Mouse (Mus musculus) gastrocnemius, postnatal 36 days (tissue): Measurements from ENCODE around the gene Ints7. TPM values are rescaled to one million over a fixed set of nuclear protein-coding genes. Genes with fewer than 3 reads are reported as not detected.

ENCODE experiments used
- DNase-seq, 2 experiments: peaks; one replicate each; pipeline ENCODE4 v3.0.0; 2022
- intact Hi-C: fragments of 180-260 bp; cut with DNase I; formaldehyde crosslinking; loops from one replicate; pipeline ENCODE4 v1.15.1; 2025
- long read RNA-seq, 2 experiments: library from polyadenylated mRNA; stranded (forward); transcript quantifications; one replicate each; pipeline ENCODE4 v2.0.0; 2021
- total RNA-seq, 2 experiments: library from RNA; stranded (reverse); gene quantifications; 2 replicates each; pipeline ENCODE4 v1.2.3; 2021

Gene Ints7
- total RNA-seq, result 1 to 10 TPM; 4.9 to 5.7 TPM
- long read RNA-seq, experiment 1, full-length matches to known transcripts, result 1 of 2 reads
- long read RNA-seq, experiment 1, partial matches to known transcripts, result 0 of 2 reads
- long read RNA-seq, experiment 1, other reads (novel, unspliced or antisense), result 1 of 2 reads
- long read RNA-seq, experiment 2, full-length matches to known transcripts, result 1 of 3 reads
- long read RNA-seq, experiment 2, partial matches to known transcripts, result 1 of 3 reads
- long read RNA-seq, experiment 2, other reads (novel, unspliced or antisense), result 1 of 3 reads

DNA sequence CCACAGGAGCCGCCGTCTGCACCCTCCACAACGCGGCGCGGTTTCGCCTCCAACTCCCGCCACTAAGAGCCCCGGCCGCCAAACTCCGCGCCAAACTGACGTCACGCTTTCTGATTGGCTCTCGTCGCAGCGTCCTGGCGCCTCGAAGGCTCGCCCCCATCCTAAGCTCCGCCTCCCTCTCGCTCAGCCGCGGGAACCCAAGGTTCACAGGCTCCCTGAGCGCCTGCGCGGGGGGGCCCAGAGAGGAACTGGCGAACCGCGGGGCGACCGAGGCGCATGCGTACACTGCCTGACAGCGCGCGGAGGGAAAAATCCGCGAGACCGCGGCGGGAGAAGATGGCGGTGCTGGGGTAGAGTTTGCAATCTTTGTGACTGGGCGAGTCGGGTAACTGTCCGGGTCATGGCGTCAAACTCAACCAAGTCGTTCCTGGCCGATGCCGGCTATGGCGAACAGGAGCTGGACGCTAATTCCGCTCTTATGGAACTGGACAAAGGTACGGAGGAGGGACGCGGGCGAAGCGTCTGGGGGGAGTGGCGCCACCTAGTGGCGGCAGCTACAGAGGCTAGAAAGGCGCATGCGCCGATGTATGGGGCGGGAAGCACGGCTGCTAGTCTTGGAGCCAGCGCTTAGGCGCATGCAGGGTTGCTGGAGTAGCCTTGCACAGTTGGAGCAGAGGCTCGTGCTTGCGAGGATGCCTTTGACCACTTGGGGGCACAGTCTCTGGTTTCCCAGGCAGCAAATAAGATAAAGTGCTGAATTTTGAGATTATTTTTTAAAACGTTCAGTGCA is at the start of gene Ints7, which contains the start of gene Dtl:
TSS of gene Ints7 (plus strand) at position 179 of the 790 bp plus-strand sequence.
TSS of gene Dtl (minus strand) at position 87 of the 790 bp plus-strand sequence.
- intact Hi-C loops, result loop anchor here (2.0 kb wide), 1 partner anchor 243 kb away; no protein-coding TSS in a partner anchor
- DNase-seq, result peak; percentile 98 to 100

DNA sequence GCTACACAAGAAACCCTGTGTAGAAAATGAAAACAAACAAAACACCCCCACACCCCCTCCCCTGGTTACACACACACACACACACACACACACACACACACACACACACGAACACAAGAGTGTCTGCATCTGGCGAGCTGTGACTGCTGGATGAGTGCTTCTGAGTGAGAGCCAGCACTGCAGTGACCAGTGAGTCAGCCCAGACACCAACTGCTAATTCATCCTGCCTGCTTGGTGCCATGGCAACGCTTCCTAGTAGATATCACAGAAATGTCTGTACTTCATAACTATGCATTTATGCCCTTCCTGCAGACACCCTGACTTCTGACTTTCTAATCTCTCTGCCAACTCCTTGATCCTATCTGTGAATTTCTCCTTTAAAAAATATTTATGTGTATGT is 48.3 kb upstream of the Ints7 start:
- intact Hi-C loops, result no loop called here
- DNase-seq, result no peak

DNA sequence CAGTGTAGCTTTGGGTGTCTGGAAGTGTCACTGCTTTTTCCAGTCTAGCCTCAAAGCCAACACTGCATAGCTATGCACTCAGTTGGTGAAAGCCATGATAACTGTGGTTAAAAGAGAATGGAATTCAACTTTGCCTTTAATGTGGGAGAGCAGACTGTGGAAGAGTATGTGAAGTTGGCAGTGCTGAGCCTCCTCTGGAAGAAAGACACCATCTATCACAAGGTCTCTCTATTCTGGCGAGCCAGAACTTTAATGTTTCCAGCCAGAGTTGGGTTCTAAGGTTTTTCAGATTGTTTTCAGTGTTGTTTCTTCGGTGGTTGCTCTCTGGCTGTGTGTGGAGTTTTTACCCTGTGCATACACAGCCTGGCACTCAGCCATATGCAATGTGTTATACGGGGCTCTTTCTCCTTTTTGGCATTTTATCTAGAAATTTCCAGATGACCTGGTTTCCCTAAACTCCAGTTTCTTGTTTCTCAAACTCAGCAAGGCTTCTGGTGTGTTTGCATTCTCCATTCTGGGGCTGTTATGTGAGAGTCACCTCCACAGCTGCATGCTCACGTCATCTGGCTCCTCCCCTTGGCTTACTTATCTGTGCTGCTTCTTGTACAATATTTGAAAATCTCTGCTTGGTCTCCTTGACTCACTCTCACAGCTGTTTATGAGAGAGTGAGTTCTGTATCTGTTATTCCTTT is 47.4 kb upstream of the Ints7 start:
- intact Hi-C loops, result no loop called here
- peak in 1 of 2 experiments; percentile 39 for DNase-seq

DNA sequence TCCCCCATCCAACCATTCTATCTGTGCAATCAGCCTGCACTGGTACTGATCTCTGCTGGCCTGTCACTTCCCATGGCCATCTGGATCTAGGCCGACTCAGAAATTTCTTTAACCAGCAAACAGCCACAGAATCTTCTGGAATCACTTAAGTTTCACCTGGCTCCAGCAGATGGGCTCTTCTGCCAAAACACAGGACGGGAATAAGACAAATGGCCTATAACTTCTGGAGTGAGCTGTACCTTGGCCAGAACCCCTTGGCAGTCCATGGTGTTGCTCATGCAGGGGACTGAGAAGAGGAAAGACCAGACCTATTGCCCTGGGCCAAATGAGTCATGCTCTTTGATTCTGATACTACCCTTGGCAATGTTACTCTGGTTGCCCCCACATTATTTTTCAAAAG is 46.0 kb upstream of the Ints7 start:
- intact Hi-C loops, result no loop called here

DNA sequence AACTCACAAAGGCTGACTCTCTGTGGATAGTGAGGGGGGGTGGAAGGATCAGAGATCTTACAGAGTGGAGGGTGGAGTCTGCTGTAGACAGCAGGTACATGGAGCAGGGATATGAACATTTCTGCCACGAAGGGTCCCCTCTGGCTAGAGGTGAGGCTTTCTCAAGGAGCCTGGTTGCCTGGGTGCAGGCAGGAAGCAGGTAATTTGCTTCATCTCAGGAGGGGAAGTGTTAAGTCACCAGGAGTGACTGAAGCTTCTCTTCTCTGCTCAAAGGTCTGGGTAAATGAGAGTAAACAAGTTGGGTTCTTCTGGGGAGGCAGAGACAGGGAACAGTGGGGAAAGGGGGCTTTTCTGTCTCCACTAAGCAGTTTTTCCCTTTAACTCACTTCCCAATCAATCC is 44.4 kb upstream of the Ints7 start:
- intact Hi-C loops, result no loop called here

More for the DNA sequence above, 46.0 kb upstream of the Ints7 start:
- peak; percentile 63 to 70 for DNase-seq

DNA sequence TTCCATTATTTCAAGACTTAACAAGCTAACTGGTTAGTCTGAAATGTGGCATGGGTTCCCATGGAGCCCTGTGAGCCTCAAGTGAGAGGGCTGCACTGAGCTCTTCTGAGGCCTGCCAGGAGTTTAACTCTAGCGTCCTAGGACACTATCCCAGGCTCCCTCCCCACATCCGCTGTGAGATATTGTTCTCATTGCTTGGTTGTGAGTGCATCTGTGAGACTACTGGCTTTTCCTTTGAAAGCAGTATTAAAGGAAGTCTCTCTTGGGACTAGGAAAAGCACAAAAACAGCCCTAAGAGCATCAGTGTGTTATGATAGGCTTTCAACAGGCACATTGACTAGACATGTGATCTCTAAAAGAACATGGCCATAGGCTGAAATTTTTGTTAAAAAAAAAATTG is 40.5 kb upstream of the Ints7 start:
- intact Hi-C loops, result no loop called here
- no peak for DNase-seq

More for the DNA sequence above, 44.4 kb upstream of the Ints7 start:
- DNase-seq, result no peak

DNA sequence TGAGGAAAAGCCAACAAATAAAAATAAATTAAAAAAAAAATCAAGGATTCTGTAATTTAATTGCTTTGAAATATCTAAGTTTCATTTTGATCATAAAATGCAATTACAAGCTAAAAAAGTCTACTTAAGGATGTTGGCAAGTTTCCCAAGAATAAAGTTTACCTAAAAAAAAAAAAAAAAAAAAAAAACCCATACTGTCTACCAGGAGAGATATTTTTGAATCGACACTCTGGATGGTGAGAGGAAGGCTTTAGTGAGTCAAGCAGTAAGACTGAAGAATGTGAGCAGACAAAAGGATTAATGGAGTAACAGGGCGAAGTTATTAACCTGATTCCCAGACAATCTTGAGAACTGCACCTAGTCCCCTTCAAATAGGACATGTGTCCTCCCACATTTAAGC is 35.1 kb upstream of the Ints7 start:
- intact Hi-C loops, result no loop called here
- no peak for DNase-seq

DNA sequence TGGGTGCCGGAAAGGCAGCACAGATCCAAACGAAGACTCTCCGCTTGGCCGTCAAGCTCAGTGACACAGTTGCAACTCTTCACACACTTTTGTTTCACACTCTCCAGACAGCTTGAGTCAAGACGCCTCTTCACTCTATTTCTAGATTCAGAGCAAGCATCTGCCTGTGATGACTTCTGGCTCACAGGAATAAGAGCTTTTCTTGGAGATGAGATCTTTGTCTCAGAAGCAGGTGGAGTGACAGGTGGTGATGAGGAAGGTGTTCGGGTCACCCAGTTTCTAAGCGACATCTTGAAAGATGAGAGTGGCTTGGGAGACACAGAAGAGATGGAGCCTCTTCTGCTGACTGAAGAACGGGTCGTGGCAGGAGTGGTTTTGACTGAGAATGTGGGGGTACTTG is 34.4 kb upstream of the Ints7 start:
- intact Hi-C loops, result no loop called here
- no peak for DNase-seq

GRCm38 (mm10) chr1:191541619-191542018 is 33.8 kb upstream of the Ints7 start:
- intact Hi-C loops, result no loop called here
- DNase-seq, result no peak

DNA sequence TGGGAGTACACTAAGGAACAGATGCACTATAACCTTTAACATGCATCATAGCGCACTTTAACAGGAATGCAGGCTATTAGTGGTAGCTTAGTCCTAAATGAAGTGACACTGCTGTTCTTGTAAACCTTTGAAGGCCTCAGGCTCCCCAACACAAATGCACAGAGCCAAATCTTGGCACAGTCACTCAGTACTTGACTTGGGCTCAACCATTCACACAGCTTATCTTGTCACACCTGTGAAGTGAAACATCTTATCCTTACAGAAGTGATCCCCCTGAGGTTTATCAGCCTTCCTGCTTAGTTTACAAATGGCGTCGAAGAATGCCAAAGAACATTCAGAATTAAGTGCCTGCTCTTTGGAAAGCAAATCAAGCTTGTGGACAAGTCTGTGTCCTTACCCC is 31.7 kb upstream of the Ints7 start:
- DNase-seq, result no peak
- intact Hi-C loops, result no loop called here

- intact Hi-C loops, result no loop called here
- no peak for DNase-seq
Observed at GRCm38 (mm10) chr1:191550786-191551185, 24.6 kb upstream of the Ints7 start.

DNA sequence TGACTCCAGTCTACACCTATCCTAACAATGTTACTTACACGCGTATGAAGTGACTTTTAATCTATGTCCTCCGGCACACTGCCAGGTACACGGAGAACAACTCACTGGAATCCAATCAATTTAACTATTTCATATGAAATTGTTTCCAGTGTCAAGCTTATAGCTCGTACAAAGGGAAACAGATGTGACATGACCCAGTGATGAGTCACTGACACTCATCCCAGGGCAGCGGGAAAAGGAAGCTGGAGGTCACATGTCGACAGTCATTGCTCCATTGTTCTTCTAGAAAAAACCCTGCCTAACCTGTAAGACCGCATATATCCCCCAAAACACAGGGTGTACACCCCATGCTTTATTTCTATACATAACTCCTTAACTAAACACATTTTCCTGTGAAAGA is 18.3 kb upstream of the Ints7 start:
- intact Hi-C loops, result no loop called here
- DNase-seq, result no peak

DNA sequence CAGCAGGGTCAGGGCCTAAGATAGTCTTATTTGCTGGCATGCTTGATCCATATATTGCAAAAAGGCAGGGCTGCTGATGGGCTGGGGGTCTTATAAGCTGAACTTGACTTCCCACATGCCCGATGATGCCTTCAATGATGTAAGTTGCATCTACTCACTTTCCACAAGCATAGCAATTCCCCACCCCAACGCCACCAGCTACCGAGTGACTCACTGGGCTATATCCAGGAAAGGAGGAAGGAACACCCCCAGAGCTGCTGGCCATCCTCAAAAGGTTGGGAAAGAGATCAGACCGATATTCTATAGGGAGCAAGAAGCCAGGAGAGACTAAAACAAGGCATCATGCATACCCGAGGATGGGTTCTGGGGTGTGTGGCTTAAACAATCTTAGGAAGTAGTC is 15.7 kb upstream of the Ints7 start:
- intact Hi-C loops, result loop anchor here (10.0 kb wide), 1 partner anchor 195 kb away; no protein-coding TSS in a partner anchor
- DNase-seq, result no peak

GRCm38 (mm10) chr1:191562823-191563365 is 12.5 kb upstream of the Ints7 start:
- no peak for DNase-seq
- intact Hi-C loops, result loop anchor here (1.0 to 10.0 kb wide), 3 partner anchors 172 to 251 kb away; no protein-coding TSS in a partner anchor

GRCm38 (mm10) chr1:191567859-191568258 is 7.6 kb upstream of the Ints7 start:
- intact Hi-C loops, result loop anchor here (10.0 kb wide), 1 partner anchor 203 kb away; no protein-coding TSS in a partner anchor
- DNase-seq, result no peak

GRCm38 (mm10) chr1:191569625-191570024 is 5.8 kb upstream of the Ints7 start:
- no peak for DNase-seq
- intact Hi-C loops, result loop anchor here (10.0 kb wide), 1 partner anchor 205 kb away; no protein-coding TSS in a partner anchor

DNA sequence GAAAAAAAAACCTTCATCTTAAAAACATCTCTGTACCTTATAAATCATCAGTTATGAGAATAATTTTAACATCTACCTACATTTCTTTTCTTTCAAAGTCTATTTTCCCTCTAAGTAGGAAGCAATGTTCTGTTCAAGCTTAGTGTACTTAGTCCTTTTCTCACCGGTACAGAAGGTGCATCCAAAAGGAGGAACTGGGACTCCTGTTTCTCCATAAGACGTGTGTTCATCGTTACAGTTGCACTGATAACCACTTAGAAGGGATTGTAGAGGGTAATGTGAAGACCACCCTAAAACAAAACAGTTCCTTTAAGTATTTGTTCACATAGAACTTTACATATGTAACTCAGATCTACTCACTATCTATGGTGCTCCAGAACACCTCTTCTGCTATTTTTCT is 5.0 kb upstream of the Ints7 start:
- intact Hi-C loops, result no loop called here
- DNase-seq, result no peak

DNA sequence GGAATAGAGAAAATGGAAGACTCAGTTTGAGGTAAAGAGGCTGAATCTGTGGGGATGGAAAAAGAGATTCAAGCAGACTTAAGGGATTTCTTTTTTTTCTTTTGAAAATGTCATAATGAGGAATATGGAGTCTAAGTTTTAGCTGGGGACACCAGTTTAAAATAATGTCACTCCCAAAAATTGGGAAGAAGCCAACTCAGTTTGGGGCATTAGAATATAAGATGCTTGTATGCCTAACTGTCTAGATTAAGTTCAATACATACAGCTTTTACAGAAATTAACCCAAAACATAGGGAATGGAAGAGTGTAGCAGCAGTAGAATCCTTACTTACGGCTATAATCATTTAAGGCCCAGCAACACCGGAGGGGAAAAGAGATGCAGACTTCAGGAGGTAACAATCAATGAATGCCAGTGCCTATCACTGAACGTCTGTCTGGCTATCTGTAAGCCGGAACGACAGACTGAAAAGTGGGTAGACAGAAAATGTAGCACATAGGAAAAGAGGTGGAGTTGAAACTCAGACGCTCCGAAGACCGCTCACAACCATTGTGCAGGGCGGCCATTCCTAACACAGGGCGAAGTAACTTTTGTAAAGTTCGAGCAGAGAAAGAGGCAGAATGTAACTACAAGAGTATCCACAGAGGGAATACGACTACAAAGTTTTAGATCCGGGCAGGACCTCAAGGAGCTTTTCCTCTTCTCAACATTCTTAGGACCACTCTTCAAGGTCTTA is 1.4 kb upstream of the Ints7 start:
- intact Hi-C loops, result no loop called here

GRCm38 (mm10) chr1:191574871-191575457 is 472 bp upstream of the Ints7 start:
- intact Hi-C loops, result no loop called here
- no peak for DNase-seq

More for the DNA sequence above, 1.4 kb upstream of the Ints7 start:
- no peak for DNase-seq

- intact Hi-C loops, result no loop called here
- DNase-seq, result no peak
Observed at GRCm38 (mm10) chr1:191579524-191579923, 4.1 kb downstream of the Ints7 start.
